Mouse (Mus musculus) bone marrow macrophage, adult 2 months (primary cell): ENCODE data around the gene Dennd5b. TPM values are rescaled to one million over a fixed set of nuclear protein-coding genes. Genes with fewer than 3 reads are reported as not detected.

Experiments
- H3K27ac ChIP-seq: 2 replicates; pipeline ENCODE4 v1.5.1; 2012; ENCODE audit warnings: low read depth, low read length; ENCODE audit not compliant: insufficient read depth
- H3K4me1 ChIP-seq: 2 replicates; pipeline ENCODE4 v1.6.1; 2012; ENCODE audit warnings: low read length; ENCODE audit not compliant: control insufficient read depth, insufficient read depth
- H3K4me3 ChIP-seq: 2 replicates; pipeline ENCODE4 v1.5.1; 2012; ENCODE audit warnings: mild to moderate bottlenecking, low read length, moderate library complexity; ENCODE audit not compliant: insufficient read depth
- CTCF ChIP-seq: IDR thresholded peaks from 2 replicates; pipeline ENCODE4 v1.5.1; 2012; ENCODE audit warnings: low read depth, mild to moderate bottlenecking, low read length, moderate library complexity
- POLR2A ChIP-seq: IDR thresholded peaks from 2 replicates; pipeline ENCODE4 v1.6.1; 2012; ENCODE audit warnings: mild to moderate bottlenecking, low read depth, low read length, borderline replicate concordance
- polyA plus RNA-seq: library from polyadenylated mRNA; stranded (reverse); fragments of >200 nt; gene quantifications from 2 replicates; pipeline ENCODE4 v1.2.4, GENCODE M21; 2012; ENCODE audit not compliant: missing spikeins, insufficient read depth, insufficient read length

Dennd5b gene
- polyA plus RNA-seq, 1 experiment = 0.19 TPM

- Histone ChIP-seq H3K4me1 (no peaks in the 10 kb centered on the region), H3K27ac (no peak overlapping the region), H3K4me3 (peak overlapping the region; percentile 41)
- no peak for TF ChIP-seq POLR2A
- TF ChIP-seq CTCF = no peak
These were observed 61.4 kb downstream of the Dennd5b start for GRCm38 (mm10) chr6:149040099-149040498.

GRCm38 (mm10) chr6:149032198-149032597 is 69.3 kb downstream of the Dennd5b start:
- Histone ChIP-seq H3K27ac (no peak overlapping the region), H3K4me3 (no peak overlapping the region), H3K4me1 (no peaks in the 10 kb centered on the region)
- TF ChIP-seq CTCF (no peak), POLR2A (no peak)

GRCm38 (mm10) chr6:149031377-149031776 is 70.1 kb downstream of the Dennd5b start:
- TF ChIP-seq CTCF (no peak), POLR2A (no peak)

GRCm38 (mm10) chr6:149018431-149018830 is 83.0 kb downstream of the Dennd5b start:
- Histone ChIP-seq H3K4me3 (no peak overlapping the region), H3K27ac (no peak overlapping the region), H3K4me1 (no peaks in the 10 kb centered on the region)
- TF ChIP-seq POLR2A = no peak
- no peak for TF ChIP-seq CTCF

More at GRCm38 (mm10) chr6:149031377-149031776, 70.1 kb downstream of the Dennd5b start:
- no peak overlapping the region for H3K4me3 ChIP-seq
- no peak overlapping the region for H3K27ac ChIP-seq
- H3K4me1 ChIP-seq = no peaks in the 10 kb centered on the region

DNA sequence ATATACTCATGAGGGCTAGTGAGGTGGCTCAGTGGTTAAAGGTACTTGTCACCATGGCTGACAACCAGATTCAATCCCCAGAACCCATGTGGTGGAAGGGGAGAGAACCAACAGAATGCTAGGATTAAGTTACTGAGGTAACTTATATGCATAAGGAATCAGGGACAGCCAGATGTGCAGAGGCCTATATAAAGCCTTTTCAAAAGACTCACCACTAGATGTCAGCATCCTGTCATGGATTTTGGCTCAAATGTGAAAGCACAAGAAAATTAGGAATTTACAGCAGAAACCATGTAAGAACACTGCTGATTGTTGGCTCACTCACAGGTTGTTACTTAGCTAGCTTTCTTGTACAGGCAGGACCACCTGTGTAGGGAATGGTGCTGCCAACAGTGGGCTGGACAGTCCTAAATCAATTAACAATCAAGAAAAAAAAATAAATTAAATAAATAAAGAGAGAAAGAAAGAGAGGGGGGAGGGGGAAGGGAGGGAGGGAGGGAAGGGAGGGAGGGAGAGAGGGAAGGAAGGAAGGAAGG is 90.6 kb downstream of the Dennd5b start:
- TF ChIP-seq POLR2A (no peak), CTCF (no peak)
- H3K27ac ChIP-seq = peak overlapping the region; percentile 10; the same call in 1 of the 2 replicates
- H3K4me3 ChIP-seq = no peak overlapping the region
- H3K4me1 ChIP-seq = no peaks in the 10 kb centered on the region

DNA sequence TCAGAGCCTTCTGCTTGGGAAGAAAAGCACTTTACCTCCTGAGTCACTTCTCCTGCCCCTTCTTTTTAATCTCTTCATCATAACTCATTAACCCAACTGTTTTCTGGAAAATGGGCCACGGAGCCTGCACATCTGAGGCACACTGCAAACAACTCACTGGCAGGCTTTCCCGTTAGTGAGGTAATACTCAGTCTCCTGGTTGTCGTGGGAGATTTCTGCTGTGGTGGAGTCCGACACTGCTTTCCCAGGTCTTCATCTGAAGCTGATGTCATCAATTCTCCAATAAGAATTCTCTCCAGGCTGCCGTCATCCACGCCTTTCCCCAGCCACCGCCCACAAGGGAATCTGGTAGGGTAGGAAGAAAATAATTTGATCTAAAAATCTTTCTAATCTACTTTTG is 96.5 kb downstream of the Dennd5b start:
- Histone ChIP-seq H3K4me1 (no peaks in the 10 kb centered on the region), H3K27ac (no peak overlapping the region), H3K4me3 (no peak overlapping the region)
- TF ChIP-seq POLR2A = no peak
- no peak for TF ChIP-seq CTCF

DNA sequence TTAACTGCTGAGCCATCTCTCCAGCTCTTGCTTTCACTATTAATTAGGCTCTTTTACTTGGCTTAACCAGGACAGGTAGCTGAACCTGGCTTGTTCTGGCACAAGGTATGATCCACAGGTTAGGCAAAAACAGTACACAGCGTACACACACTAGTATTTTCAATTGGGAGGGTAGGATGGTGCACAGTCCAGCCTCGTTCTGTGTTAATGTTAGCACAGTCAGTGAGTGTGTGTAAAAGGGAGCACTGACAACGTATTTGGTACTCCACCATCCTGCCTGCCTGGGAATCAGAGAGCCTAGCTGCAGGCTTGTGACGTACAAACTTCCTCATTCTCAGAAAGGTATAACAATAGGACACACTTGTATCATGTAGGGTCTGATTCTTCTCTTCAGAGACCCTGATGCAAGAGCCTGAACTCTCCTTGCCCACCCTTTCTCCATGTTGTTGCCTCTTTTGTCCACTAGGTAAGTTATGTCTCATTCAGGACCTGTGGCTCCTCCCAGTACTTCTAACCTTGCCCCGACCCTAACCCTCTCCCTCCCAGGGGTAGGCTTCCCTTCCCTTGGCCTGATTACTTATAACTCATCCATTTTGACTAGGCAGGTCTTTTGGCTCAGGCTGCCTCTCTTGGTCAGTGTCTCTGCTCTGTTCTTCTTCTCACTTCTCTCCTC is 107.0 kb downstream of the Dennd5b start:
- Histone ChIP-seq H3K4me1 (0 out of 2 replicates have a peak, but pooled peaks cover 2% of the 10 kb centered on the region), H3K27ac (no peak overlapping the region), H3K4me3 (no peak overlapping the region)
- no peak for TF ChIP-seq CTCF
- TF ChIP-seq POLR2A = no peak

DNA sequence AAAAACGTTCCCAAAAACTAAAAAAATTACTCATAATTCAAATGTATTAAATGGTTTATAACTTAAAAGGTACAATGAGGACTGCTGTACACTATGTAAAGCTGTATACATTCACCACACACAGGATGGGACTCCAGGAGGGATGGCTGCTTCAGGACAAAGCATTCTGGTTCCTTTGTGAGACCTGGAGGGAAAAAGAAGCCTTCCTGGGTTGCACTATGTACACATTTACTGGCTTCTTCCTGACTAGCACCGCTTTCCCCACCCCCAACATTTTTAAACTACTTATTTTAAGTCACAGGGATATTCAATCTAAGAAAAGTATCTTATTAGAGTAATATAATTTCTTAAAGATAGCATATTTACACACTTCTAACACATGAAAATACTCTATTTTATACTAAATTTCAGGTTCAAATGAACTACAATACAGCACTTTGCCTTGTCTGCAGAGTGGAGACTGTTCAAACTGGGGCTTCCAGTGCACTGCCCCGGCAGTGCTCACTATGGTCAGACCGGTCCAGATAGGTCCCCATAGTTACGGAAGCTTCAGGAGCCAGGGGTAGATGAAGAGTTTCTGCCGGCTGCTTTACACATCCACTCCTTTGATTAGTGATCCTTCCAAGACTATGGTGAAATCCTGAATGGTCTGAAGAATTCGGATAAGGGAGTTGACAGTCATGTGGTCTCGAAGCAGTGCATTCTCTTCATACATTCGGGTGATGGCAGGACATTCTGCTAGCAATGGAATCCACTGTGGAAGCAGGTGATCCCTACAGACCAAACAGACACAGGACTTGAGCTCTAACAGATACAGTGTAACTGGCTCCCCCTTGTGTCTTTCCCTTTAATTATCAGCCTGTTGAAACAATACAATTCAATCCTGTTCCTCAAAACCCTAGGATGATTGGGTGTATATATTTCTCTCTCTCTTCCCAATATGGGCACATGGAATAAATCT is 108.1 kb downstream of the Dennd5b start:
- TF ChIP-seq POLR2A = no peak
- TF ChIP-seq CTCF = no peak
- Histone ChIP-seq H3K4me3 (no peak overlapping the region), H3K4me1 (peaks cover 9% of the 10 kb centered on the region), H3K27ac (no peak overlapping the region)

- TF ChIP-seq POLR2A (no peak), CTCF (no peak)
- Histone ChIP-seq H3K4me3 (no peak overlapping the region), H3K4me1 (peaks cover 12% of the 10 kb centered on the region), H3K27ac (no peak overlapping the region)
These were observed 108.9 kb downstream of the Dennd5b start for GRCm38 (mm10) chr6:148992373-148993116.
